Mouse (Mus musculus) inflammation-experienced regulatory T-cells (primary cell): ENCODE results near the gene Hells. TPM values are rescaled to one million over a fixed set of nuclear protein-coding genes. Genes with fewer than 3 reads are reported as not detected.

Source experiments
- polyA plus RNA-seq, 2 experiments: library from polyadenylated mRNA; unstranded; fragments of 100-300 nt; shearing (Covaris generic); gene quantifications; one replicate each; pipeline ENCODE4 v1.2.1; 2017

Gene Hells
- 10 to 100 TPM; 12.2 to 17.8 TPM for polyA plus RNA-seq

DNA sequence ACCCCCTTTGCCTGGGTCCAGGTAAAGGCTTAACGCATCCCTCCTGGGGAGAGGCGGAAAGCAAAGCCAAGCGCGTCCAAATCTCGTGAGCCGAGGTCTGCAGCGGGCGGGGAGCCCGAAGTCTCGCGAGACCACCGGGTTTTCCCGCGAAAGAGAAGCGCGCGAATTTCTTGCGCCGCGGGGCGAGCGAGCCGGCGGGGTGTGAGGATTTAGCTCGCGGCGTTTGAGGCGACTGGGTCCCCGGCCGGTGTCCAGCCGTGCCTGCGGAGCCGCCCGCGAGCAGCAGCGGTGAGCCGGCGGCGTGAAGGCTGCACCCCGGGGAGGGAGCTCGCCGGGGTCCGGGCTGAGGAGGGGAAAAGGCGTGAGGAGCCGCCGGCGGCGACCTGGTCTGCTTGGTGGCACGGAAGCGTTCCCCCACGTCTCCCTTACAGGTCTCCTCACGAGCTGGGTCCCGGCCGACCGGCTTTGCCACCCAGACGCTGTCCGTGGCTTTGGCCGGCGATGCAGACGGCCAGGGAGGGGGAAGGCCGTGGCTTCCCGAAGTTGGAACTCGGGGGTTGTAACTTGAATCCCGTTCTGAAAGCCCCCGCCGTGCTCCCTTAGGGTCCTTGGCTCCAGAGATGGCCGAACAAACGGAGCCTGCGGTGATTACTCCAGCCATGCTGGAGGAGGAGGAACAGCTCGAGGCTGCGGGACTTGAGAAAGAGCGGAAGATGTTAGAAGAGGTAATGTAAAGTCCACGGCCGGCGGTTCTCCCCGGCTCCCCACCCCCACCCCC is at the start of gene Hells:
Gene Hells (plus strand): TSS at position 128 of the 778 bp plus-strand sequence.

DNA sequence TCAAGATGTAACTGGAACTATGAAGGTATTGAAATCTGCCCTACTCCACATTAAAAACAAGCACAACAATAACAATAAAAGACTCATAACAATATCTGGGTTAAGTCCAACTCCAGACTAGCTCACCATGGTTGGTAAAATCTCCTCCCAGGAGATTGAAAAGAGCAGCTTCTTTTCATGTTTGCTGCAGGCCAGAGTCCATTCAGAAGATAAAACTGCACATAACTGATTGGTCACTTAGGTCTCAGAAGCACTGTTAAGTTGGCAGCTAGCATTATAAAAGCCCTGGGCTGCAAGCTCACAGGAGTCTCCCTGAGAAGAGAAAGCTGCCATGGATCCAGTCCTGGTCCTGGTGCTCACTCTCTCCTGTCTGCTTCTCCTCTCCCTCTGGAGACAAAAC is 76.0 kb downstream of the Hells start, which contains the start of gene Cyp2c55:
Gene Cyp2c55 (plus strand): TSS at position 305 of the 400 bp plus-strand sequence.

Other genes starting within 250 kb of the Hells start
- 10 to 100 TPM; 12.0 to 17.5 TPM for gene Noc3l, start 111.7 kb upstream of the Hells start, polyA plus RNA-seq
- gene Tbc1d12, start 94.3 kb upstream of the Hells start, polyA plus RNA-seq = 1 to 10 TPM; 2.6 to 3.3 TPM
- gene Cyp2c55, start 76.1 kb downstream of the Hells start, polyA plus RNA-seq = under 1 TPM in 1 of 2 experiments, not detected in 1; 0.13 TPM
- under 1 TPM in 1 of 2 experiments, not detected in 1; 0.16 TPM for gene Cyp2c65, start 130.1 kb downstream of the Hells start, polyA plus RNA-seq
- under 1 TPM; 0.13 to 0.27 TPM for gene Cyp2c66, start 183.0 kb downstream of the Hells start, polyA plus RNA-seq